Mouse (Mus musculus): ENCODE data around the gene Agap1.
A peak's percentile ranks its signal among the peaks of the same experiment; 100 is the strongest.

Agap1 gene

DNA sequence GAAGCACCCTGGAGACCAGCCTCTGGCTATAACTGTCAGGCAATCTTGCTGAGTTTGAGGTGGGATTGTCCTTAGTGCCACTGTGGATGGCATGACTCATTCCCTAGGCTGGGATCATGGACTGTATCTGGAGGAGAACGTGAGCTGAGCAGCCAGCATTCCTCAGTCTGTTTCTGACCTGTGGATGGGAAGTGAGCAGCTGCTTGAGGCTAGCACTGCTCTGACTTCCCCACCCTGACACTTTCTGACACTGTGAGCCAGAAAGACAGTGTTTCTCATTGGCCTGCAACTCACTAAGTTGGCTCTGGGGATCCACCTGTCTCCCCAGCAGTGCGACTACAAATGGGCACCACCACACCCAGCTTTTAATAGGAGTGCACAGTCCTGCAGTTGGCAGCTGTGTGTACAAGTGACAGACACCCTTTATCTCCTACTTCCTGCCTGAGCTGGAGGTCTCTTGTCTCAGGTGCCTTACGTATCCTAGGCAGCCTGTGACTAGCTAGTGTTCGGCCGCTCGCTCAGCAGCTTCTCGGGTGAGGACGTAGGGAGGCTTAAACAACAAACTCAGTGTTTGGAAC lies 55.2 kb downstream of the Agap1 start:
- DNase-seq, result no peak

DNA sequence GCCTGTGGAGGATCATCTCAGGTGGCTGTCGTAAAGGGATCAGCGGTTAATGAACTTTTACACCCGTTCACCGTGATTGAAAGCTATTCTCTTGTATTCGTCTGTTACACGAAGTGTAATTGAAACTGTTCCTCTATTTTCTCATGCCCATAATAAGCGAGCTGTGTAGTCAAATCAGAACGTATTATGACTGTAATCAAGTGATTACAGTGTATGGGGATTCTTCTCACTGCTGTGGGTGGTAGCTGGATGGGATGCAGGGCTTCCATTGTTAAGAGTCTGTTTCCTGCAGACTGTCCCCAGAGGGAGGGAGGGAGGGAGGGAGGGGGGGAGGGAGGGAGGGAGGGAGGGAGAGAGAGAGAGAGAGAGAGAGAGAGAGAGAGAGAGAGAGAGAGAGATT lies 56.1 kb downstream of the Agap1 start:
- DNase-seq, result no peak

DNA sequence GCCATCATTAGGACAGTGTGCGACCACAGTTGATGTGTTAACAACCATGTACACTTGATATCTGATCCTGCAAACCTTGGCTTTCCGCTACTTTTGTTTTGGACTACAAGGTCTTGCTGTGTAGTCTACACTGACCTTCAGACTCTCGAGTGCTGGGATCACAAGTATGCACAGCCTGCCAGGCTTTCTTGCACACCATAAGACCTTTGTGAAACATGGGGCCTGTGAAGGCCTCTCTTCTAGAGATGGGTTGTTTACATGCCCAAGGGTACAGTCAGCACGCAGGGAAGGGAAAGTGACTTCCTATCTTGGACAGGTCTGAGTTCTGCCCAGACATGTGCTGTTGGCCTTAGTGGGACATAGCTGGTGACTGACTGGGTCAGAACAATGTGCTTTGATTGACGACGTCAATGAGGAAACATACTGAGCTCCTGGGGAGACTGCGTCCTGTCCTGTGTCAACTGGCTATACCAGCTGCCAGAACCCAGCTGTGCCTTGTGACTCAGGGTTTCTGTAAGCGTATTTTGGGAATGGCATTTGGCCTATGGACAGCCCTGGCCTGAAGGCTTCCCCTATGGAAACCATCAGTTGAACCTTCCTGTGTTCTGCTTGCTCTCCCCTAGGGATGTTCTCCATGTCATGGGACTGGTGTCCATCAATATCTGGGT lies 59.1 kb downstream of the Agap1 start:
- DNase-seq, result no peak

DNA sequence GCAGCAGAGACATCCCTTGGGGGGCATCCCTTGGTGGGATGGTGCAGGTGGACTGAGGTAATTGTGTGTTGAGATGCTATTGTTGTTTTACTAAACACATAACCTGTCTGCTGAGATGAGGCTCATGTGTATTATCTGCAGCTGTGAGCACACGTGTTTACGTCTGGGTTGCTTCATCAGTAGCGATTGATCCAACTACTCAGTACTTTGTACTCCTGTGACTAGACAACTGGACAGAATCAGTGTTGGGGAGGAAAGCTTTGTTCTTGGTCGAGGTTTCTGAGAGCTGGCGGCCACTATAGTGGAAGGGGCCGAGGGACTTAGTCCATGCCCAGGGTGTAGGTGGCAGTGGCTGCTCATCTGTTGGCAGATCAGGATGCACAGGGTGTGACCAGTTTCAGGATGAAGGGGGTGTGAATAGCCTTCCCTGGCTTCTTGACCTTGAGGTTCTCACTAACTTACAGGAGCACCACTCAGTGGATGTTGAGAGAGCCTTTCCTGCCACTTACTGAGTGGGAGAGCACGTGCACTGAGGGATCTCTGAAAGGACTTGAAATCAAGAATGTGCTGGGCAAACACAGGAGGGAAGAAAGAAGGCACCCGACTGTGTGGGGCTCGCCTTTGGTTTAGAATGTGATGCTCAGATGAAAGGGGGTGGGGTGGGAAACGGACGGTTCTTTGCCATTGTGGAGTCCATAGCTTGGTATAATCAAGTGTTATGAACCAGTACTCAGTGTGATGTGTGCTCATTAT lies 61.4 kb downstream of the Agap1 start:
- peak in 1 of 2 experiments; percentile 46 for DNase-seq

DNA sequence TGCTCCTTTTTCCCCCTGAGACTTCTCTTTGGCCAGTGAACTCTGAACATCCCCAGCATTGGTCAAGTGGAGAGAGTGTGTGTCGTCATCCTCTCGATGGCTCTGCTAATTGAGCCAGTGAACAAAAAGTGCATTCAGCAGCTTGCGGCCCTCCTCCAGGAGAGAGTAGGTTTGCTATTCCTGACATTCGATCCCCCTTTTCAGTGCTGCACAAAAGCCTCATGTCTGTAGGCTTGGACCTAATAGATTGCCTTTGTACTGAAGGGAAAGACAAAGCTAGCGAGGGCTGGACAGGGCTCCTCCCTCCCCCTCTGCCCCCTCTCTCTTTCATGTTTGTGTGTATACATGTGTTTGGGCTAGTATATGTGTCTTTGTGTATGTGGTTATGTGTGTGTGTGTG lies 63.2 kb downstream of the Agap1 start:
- no peak for DNase-seq

DNA sequence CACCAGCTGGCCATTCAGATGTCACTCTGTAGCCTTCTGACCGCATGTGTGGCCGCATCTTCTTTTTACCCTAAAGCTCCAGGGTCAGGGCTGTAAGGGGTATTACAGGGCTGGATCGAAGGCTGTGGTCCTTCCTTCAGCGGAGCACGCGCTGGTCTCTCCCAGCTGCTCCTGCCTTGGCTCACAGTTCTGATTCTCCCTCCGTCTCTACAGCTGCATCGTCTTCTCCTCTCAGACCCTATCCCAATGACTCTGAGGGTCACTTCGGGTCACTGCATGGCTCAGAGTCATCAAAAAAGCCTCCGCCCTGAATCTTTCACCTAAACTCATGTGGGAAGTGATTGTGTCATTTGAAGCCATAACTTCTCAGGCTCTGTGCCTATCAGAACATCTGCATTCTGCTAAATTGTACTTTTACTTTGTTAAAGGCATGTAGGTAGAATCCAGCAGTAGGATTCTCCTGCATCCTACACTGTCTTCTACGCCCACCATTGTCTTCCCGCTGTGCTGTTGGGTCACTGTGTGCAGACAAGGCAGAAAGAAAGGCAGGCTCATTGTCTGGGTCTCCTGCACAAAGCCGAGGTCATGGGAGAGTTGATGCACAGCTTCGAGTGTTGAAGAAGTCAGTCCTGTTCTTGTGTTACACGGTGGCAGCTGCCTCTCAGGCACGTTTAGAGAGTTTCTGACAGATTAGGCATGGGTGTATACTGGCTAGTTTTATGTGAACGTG lies 65.5 kb downstream of the Agap1 start:
- no peak for DNase-seq

DNA sequence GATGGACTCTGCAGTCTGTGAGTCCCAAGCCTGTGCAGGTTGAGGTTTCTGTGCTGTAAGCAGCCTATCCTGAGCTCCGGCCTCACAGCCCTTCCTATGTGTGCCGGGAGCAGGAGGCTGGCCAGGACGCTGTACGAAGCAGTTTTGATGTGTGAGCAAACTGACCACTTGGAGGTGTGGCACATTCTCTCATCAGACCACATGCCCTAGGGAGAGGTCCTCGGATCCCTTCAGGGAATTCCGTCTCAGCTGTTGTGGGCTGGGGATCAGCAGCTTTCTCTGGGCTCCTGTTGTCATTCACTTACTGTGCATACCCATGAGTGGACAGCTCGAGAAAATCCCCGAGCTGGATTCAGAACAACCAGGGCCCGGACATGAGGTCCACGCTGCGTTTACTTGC lies 66.8 kb downstream of the Agap1 start:
- no peak for DNase-seq

DNA sequence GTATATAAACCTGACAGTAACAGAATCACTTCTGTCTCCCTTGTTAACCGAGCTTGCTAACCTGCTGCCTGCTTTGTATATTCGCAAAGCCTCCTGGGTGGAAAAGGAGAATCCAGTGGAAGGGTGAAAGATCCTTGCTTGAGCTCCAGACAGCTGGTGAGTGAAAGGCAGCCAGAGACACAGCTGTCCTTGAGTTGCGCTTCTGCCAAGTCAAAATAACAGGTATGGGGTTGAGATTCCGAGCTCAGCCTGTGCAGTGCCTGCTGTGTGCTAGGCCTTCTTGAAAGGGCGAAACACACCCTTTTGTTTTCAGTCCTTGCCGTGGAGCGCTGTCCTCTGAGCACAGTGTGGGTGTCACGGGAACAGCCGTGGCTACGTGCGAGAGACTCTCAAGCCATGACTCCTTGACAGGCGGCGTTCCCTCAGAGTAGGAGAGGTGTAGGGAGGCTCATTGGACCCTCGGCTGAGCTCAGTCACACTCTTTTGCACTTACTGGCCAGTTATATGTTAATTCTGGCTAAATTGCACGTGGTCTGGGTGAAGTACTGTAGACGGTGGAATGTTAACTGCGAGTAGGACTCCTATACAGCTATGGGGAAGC lies 67.4 kb downstream of the Agap1 start:
- no peak for DNase-seq

DNA sequence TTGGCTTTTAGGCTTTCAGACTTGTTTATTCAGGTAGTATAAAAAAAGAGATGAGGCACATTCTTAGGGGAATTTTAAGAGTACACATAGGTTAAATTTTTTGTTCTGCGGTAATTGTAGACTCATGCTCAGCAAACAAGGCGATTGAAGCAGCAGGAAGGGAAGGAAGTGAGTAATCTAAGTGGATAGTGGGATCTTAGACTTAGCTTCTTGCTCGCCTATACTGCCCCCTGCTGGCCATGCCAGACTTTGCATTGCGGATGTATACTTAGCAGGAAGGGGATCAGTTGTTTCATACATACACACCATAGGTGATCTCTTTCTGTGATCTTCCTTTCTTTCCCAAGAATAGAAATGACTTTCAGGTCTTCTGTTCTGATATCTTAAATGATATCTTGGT lies 69.8 kb downstream of the Agap1 start:
- peak; percentile 84 to 89 for DNase-seq

DNA sequence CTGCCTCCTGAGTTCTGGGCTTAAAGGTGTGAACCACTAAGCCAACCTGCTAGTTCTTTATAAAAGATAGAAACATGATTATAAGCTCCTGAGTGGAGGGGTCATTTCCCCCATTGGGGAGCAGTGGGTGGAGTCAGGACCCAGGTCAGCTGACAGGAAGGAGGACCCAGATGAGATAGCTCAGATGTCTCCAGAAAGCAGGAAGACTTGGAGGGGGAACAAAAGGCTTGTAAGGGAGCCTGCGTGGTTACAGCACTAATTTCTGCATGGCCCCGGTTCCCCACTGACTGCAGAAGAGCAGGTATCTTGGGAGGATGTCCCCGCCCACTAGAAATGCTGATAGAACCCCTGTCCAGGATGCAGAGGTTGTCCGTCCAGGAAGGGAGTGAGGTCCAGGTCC lies 70.4 kb downstream of the Agap1 start:
- DNase-seq, result no peak

DNA sequence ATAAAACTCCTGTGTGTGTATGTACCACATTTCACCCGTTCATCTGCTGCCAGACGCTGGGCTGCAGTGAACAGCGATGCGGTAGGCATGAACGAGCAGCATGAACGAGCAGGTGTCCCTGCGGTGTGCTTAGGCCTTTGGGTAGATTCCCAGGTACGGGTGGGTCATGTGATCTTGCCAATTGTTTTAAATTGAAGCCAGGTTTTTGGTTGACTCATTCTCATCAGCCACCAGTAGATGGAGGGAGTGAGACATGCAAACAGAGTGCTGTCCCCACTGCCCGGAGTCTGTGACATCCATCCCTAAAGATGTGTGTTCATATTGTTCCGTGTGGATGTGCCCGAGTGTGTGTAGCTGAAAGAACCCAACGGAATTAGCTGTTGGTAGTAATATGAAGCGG lies 71.2 kb downstream of the Agap1 start:
- peak; percentile 37 to 63 for DNase-seq

DNA sequence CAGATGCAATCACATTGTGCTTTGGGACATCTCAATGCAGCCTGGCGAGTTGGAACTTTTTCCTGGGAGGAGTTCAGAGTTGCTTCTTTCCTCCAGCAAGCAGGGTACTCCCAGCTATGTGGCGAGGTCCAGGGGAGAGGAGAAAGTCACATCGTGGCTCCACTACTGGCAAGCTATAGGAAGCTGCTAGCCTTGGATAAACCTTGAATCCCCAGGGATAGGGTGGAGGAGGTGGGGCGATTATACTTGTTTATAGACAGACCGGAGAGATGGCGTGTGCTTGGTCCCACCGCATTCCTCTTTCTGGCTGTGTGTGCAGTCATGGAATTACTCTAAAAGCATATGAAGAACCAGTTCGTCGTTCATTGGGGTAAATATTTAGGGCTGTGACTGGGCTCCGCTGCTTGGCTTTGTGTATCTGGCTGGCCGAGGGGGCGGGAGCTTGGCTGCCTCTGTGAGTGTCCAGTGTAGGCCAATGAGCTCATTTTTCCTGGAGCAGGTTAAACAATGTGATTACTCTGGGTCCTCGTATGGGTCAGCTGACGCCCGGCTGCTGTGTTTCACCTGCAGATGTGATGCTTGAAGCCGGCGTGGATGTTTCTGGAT lies 74.2 kb downstream of the Agap1 start:
- peak; percentile 57 to 67 for DNase-seq

DNA sequence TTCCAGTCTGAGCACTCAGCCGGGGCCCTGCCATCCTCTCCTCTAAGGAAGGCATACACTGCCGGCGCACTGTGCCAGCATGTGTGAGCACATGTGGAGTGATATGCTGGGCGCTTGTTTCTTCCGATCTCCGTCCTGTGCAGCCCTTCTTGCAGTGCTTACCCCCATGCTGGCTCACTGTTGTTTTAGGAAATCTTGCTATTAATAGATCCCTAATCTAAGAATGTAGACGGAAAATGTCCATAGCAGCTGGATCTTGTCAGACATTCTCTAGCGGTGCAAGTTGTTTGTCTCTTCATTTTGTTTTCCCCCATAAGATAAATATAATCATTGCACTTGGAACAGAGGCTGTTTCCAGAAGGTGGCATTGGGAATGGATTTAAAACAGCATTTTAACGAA lies 79.1 kb downstream of the Agap1 start:
- DNase-seq, result no peak

DNA sequence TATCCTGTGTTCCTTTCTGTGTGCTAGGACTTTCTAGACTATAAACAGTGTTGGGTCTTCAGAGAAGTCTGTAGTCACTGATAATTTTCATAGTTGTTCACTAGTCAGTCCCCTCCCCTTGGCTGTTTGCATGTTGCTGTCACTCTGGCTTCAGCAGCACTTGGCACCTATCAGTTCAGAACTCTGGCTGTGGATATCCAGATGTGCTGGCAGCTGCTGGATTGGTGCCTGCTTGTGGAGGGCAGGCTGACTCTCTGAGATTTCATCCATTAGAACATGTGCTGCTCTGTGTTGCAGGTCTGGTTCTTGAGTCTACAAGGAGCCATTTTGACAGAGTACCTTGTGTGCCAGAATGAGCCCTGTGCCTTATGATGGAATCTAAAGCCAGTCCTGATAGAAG lies 80.6 kb downstream of the Agap1 start:
- no peak for DNase-seq

DNA sequence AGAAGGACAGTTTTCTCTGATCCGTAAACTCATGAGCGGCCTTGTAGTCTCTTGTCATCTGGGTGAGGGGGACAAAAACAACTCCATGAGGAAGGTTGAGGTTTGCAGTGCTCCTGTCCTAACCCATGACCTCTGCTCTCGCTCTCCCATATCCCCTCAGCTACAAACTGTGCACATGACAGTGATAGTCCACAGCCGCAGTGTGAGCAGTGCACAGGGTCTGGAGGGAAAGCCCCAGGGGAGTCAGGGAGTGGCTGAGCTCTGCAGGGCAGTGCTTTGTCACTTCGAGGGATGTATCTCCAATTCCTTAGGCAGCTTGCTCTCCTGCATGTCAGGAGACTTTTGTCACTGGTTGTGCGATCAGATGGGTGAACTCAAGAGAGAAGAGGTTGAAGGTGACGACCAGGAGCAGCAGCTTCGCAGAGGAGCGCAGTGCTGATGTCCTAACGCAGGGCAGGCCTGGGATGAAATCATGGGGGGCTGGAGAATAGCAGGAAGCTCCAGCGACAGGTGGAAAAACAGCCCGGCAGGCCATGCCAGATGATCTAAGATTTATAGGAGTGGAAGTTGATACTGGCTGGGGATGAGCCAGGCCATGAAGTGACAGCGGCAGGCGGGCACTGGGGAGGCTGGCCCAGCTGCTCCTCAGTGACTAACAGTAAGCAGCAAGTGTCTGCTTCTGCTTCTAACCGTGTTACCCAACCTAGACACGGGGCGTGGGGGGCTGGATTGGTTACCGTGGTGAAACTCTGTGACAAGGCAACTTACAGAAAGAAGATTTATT lies 83.7 kb downstream of the Agap1 start:
- DNase-seq, result peak in 1 of 2 experiments; percentile 16

DNA sequence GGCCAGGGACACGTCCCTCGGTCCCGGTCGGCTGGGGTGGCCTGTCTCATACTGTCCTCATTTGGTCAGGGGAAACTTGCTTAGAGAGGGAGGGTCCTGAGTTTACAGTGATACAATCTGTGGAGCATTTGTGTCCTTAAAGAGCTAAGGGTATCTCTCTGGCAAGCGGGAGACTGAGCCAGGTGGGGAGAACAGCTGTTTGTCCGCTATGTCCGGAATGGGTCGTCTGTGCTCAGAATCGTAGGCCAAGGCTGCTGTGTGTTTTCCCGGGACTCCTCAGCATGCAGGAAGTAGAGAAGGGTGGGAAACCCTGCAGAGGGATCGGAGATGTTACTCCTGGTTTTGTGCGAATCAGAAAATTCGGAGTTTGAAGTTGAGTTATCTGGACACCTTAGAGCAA lies 84.5 kb downstream of the Agap1 start:
- no peak for DNase-seq

DNA sequence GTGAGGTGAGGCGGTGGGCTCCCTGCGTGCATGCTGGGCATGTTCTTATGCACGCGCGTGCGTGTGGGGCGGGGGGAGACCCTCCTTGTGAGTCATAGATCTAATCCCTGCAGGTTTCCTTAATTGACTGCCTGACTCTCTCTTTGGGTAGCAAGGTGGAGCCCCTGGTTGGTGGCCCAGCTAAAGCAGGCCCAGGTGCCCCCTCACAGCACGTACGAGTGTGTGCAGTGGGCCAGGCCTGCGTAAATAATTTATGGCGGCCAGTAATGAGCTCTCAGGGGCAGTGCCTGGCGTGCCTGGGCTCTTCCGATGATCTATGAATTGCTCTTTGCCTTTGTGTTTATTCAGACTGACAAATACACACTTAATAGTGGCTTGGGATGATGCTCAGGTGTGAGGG lies 86.5 kb downstream of the Agap1 start:
- DNase-seq, result no peak

DNA sequence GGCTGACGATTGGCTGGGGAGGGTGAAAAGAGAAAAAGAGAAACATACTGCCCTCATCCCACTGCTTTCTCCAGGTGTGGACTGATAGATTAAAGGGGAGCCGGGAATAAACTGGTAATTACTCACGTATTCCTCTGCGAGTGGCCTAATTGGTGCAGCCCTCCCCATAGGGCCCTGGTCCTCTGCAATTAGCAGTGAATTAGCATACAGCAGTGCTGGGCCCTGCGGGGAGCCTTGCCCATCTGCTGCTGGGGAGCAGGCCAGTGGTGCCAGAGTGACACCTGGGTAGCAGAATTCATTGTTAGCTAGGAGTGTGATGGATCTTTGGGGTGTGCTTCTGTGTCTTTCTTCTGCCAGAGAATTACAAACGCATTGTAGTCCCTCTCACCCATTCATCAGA lies 87.9 kb downstream of the Agap1 start:
- no peak for DNase-seq

DNA sequence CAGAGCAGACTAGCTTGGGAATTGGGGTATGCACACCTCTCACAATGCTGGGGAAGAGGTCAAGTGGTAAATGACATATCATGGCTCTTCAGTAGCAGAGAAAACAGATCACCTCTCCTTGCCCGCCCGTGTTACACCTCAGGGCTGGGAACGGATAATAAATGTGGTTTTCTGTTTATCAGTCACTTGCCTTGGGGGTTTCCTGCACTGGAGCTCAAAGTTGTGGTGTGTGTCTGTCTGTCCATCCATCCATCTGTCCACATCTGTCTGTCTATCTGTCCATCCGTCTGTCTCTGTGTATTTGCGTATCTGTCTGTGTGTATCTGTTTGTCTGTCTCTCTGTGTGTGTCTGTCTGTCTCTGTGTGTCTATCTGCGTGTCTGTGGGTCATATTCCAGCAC lies 88.7 kb downstream of the Agap1 start:
- no peak for DNase-seq

DNA sequence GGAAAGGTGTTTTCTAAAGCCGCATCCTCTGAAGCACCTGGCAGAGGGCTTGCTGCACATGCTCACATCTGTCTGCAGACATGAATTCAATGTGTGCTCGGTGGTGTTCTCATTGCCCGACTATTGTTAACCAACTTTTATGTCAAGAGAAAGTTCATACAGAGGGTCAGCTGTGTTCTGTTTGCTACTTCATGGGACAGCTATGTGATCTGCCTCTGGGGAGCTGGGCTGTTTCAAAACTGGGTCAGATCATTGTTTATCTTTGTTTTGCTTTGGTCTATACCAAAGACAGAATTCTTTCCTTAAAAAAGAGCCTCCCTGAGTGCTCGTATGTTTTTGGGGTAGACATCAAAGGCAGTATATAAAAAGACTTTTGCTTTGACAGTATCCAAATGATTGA lies 89.5 kb downstream of the Agap1 start:
- DNase-seq, result no peak

DNA sequence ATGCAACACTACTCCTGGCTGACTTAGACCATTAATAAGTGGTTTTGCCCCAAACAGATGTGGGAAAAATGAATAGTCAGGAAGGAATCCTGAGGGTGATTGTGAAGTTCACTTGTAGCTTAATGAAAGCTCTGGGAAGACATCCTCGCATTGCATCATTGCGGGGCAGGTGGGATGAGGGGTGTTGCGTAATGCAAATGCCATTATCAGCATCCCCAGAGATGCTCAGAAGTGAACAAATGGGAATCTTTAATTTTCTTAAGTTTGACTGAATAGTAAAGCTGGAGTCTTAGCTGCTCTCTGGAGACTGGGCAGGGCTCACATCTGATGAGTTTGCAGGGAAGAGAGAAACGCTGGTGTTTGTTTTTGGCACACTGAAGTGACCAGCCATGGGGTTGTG lies 90.5 kb downstream of the Agap1 start:
- no peak for DNase-seq

Data from lung, adult 18-20 months (tissue).